Mouse (Mus musculus) adrenal gland, postnatal 10 days (tissue): ENCODE measurements around the gene Dact1. TPM values are rescaled to one million over a fixed set of nuclear protein-coding genes. Genes with fewer than 3 reads are reported as not detected.

Source experiments
- DNase-seq: peaks from one replicate; pipeline ENCODE4 v3.0.0; 2021; ENCODE audit warnings: mixed read lengths
- long read RNA-seq, 2 experiments: library from polyadenylated mRNA; stranded (forward); transcript quantifications; one replicate each; pipeline ENCODE4 v2.0.0; 2021
- total RNA-seq, 2 experiments: library from RNA; stranded (reverse); gene quantifications; 2 replicates each; pipeline ENCODE4 v1.2.3; 2021

Dact1 gene
- 10 to 100 TPM; 18.2 to 21.9 TPM for total RNA-seq
- long read RNA-seq, experiment 1, transcript Dact1-202 (4 exons, 2,448 nt): minor isoform, 9 of 35 reads
- long read RNA-seq, experiment 1, transcript Dact1-201 (4 exons, 3,650 nt): major isoform, 21 of 35 reads
- long read RNA-seq, experiment 1, partial matches to known transcripts: 5 of 35 reads
- long read RNA-seq, experiment 1, other reads (novel, unspliced or antisense): 0 of 35 reads
- long read RNA-seq, experiment 2, transcript Dact1-201 (4 exons, 3,650 nt): major isoform, 11 of 17 reads
- long read RNA-seq, experiment 2, transcript Dact1-202 (4 exons, 2,448 nt): minor isoform, 5 of 17 reads
- long read RNA-seq, experiment 2, partial matches to known transcripts: 0 of 17 reads
- long read RNA-seq, experiment 2, other reads (novel, unspliced or antisense): 1 of 17 reads

DNA sequence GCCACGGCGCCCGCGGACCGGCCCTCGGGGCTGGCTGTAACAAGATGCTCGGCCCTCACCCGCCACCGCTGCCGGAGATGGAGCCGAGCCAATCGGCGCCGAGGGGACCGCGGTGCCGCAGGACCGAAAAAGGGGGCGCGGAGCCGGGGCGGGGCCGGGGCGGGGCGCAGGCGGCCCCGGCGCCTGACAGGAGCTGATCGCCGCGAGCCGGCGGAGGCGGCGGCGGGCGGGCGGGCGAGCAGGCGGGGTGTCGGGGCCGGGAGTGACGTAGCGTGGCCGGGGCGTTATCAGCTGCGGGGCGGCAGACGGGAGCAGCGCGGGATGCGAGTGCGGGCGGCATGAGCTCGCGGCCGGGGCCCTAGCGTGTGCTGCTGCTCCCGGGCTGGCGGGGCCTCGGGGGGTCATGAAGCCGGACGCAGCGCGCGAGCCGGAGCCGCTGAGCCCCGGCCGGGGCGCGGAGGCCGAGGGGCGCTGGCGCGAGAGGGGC, at the start of gene Dact1:
TSS of gene Dact1 (plus strand) at position 304 of the 487 bp plus-strand sequence.
- DNase-seq: peak; percentile 89

DNA sequence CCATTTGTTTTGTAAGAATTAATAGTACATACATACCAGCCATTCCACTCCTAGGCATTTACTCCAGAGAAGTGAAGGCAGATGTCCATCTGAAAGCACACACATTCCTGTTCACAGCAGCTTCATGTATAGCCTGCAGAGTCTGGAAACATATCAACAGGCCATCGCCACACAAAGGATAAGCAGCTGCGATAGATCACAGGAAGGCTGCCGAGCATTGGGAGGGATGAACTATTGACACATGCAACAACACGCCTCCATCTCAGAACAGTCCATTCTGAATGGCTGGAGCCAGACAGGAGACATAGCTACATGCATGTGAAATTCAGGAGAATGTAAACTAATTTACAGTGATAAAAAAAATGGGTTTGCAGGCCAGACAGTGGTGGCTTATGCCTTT, 45.5 kb upstream of the Dact1 start:
- DNase-seq: no peak

DNA sequence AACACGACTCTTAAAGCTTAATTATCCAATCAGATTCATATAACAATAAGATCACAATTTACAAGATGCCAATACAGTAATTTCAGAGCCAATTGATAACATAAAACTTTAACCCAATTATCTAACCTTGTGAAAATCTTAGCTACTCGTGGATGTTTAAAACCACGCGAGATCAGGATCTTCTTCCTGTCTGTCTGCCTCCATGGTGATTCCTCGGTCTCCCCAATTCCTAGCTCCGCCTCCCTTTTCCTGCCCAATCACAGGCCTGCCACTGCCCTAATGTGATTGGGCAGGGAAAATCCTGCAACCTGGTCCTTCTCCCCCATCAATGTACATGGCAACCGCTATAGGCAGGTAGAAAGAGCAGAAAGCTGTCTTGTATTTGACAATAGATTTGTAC, 40.3 kb upstream of the Dact1 start:
- no peak for DNase-seq

DNA sequence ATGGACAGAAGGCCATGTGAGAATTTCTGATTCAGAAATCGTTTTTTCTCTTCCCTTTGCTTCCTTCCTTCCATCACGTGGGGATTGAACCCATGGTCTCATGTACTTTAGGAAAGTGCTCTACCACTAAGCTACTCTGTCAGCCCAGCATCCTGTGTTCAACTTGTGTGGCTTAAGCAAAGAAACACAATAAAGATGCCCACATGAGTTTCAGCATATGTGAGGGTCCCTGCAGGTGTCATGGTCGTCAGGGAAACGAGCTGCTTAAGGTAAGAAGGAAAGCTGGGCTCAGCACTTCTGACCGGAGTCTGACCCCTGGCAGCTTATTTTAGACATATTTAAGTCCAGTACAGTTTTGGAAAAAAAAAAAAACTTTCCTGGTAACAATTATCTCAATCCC, 38.6 kb upstream of the Dact1 start:
- no peak for DNase-seq

DNA sequence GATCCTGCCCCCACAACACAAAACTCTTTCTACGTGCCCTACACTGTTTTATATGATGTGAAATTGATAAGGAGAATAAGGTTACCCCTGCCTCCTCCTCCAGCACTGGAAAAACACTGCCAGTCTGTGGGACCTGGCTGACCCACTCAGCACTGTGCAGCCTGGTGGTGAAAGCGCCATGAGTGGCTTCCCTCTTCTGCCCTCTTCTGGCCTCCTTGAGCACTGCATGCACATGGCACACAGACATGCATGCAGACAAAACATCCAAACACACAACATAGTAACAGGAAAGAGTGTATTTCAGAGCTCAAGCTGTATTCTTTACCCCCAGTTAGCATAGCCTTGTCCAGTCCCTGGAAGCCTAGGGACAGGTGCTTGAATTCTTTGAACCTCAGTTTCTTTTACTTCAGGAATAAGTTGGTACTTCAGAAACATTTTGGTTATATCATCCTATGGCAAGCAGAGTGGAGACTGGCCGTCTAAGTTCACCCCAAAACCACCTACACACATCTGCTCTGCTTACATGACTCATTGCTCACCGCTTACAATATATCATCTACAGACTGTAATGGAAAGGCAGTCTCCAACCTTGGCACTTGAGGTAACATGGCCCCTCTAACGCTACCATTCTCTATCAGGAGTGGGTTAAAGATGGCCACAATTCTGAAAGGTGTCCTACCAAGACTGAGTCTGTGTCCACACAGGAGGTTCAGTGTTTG, 35.0 kb upstream of the Dact1 start:
- peak; percentile 30 for DNase-seq

DNA sequence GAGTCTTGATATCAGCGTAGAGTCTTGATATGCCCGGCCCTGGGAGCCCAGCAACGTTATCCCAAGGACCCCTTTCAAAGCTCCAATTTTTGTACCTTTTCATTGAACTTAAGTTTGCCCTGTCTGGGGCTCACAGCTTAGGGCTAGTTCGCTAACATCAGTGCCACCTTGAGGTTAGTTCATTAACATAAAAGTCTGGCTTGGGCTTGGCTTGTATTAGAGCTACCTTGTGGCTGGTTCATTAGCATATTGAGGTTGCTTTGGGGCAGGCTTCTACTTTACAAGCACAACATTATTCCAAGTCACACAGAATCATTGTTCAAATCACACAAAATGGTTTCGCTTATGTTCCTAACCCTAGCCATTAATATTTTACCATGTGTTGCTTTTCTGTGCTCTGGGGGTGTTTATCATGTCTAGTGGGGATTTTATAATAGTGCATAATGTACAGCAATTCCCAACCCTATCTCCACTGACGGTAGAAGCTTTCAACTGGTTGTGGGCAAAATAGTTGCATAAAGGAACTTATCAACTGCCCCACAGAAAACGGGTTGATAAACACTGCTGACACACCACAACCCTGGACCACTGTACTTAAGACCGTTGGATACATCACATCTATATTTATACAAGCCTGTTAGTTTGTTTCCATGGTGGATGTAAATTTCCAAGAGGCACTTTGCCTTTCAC, 33.6 kb upstream of the Dact1 start:
- DNase-seq: no peak

DNA sequence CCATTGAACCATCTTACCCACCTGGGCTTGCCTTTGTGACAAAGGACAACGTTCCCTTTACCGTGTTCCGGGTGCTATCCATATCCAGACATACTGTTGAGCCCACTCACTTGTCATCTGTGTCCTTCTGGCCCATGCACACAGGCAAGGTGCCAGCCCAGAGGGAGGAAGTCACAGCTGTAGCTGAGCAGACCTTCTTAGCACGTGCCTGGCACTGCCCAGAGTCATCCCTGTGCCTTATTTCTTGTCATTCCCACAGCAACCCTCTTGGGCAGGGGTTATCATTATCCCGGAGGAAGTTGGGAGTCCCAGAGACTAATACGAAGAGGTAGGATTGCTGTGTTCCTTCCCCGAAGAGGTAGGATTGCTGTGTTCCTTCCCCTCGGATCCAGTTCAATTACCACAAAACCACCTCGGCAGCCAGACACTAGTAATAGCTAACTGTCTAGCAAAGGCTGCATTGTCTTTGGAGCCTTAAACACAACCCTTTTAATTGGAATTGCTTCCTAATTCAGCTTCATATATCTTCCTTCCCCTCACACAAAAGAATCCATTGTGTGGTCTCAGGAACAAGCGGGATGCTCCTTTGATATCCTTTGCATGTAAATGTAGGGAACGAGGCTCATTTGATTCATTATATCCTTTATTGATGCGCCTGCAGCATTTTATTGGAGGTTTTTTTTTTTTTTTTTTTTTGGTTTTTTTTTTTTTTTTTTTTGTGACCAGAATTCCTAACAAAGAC, 30.0 kb upstream of the Dact1 start:
- no peak for DNase-seq

DNA sequence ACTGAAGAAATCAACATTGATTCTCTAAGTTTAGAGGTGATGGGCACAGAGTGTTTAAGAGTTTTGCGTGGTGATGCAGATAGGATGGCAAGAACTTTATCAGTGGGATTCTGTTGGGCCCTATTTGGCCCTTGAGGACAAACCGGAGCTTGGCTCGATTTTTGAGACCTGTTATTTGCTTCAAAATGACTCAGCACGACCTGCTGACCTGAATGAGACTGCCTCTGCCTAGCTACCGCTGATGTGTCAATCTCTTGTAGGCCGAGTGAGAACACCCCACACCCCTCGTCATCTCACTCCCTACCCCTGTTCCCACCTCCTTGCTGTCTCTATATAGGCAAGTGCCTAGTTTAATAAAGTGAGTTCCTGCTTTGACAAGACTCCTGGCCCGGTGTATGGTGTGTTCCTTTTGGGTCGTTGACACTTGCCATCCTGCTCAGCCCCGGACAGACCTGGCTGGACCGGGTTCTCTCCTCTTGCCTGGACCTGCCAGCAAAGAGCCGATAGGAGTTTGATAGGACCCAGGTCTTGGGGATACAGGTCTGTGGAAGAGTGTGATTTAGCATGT, 28.4 kb upstream of the Dact1 start:
- no peak for DNase-seq

DNA sequence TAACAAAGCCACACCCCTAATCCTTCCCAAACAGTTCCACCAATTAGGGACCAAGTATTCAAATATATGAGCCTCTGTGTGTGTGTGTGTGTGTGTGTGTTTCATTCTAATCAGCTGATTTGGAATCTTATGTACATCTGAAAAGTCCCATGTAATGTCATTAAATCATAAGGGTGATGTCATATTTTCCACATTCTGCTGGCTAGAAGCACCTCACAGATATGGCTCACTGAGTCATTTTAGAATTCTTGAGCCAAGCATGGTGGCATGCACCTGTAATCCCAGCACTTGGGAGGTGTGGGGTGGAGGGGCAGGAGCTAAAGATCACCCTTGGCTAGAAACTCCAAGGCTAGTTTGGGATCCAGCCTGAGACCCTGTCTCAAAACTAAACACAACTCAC, 24.3 kb upstream of the Dact1 start:
- DNase-seq: no peak

DNA sequence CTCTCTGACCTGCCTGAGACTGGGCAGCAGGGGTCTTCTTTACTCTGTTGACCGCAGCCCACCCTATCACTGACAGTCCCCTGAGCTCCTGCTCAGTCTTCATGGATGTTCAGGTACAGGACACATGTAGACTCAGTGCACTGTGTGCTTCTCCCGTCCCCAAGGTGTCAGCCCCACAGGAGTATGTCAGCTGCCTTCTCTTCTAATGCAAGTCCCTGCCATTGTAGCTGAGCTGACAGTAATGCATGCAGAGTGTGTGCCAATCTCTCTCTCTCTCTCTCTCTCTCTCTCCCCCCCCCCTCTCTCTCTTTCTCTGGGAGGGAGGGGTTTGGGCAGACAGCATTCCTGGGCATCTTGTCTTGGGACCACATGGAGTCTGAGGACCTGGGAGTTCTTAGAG, 19.2 kb upstream of the Dact1 start:
- DNase-seq: no peak

DNA sequence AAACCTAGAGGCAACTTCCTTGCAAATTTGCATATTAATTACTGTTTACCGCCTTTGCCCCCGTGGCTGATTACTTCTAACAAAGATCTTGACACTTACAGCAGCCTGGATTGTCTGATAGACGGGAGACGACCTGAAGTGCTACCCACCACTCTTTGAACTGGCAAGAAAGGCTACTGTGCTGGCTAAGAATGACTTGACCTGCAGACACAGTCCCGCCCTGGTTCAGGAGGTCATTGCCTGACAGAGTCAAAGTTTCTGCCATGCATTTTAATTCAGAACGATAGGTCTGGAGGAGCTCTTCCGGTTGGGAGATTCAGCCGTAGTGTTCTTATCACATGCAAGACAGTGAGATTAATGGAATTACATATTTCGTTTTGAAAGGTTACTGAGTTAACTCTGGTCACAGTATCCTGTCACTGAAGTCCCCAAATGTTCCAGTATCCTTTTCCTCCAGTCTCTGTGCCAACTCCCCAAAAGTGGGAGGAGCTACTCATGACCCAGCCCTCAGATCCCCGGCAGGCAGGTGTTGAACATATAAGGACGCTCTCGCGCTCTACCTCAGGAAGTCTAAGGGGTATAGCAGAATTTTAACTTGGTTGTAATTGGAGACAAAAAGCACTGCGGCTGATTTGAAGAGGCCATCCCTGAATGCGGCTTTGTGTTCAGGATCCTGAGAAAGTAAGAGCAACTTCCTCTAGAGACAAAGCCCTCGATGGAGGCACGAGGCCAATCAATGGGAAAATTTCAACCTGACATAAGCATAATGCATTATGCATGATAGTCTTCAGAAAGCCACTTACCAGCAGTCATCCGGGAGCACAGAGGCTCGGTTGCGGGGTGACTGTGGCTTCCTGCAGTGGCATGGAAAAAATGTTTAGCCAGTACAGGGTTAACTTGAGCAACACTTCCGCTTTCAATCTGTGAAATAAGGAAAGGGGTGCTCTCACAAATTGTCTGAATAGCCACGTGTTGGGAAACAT, 15.4 kb upstream of the Dact1 start:
- no peak for DNase-seq

DNA sequence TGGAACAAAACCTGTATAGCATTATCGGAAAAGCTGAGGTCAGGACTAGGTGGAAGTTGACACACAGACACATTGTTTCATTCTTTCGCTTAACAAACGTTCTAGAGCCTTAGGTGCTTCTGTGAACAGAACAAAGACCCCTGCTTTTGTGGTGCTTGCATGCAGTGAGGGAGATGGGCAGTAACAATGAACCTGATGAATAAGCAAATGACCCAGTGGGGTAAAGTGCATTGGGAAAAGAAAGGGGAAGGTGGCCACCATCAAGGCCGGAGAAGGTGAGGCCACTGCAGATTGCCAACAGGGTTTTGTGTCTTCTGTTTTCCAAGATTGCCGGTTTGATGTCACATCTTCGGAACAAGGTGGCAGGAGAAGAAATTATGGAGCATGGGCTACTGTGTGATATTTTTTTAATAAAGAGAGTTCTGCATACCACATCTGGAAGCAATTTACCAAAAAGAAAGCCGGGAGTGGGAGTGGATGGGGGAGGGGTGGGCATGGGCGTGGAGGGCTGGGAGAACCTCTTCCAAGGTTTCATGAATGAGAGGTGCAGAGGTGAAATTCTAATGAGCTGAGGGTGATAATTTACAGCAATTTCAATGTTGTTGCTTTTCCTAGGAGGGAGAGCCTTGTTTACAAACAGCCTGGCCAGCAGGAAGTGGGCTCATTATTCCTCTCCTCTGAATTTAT, 12.7 kb upstream of the Dact1 start:
- no peak for DNase-seq

DNA sequence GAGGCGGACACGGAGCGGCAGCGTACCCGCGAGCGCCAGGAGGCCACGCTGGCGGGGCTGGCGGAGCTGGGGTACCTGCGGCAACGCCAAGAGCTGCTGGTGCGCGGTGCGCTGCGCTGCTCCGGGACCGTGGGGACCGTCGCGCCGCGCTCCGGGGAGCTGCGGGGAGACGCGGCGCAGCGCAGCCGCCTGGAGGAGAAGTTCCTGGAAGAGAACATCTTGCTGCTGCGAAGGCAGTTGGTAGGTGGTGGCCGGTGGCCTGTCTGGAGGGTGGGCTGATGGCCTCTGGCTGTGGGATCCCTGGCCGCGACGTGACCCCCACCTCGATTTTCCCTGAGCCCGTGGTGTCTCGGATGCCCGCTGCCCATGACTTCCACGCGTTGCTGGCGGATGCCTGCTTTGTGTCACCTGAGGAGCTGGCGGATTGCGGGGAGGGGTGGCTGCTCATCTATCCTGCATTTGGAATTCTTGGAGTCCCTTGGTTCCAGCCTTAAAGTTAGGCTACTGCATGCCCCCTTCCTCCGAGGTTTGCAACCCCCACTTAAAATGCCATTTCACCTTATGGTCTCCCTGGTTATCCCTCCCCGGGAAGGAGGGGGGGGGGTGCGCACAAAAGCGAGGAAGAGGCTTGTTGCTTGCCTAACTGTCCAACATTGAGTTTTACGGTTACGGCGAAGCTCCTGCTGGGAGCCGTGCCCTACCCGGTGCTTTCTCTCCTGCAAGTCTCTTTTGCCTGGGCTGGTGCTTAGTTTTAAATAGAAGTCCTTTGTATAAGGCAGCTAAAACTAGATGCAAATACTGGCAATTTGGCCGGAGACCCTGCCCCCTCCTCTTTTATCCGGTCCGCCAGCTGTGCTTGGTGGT, 616 bp downstream of the Dact1 start:
- peak; percentile 46 for DNase-seq

DNA sequence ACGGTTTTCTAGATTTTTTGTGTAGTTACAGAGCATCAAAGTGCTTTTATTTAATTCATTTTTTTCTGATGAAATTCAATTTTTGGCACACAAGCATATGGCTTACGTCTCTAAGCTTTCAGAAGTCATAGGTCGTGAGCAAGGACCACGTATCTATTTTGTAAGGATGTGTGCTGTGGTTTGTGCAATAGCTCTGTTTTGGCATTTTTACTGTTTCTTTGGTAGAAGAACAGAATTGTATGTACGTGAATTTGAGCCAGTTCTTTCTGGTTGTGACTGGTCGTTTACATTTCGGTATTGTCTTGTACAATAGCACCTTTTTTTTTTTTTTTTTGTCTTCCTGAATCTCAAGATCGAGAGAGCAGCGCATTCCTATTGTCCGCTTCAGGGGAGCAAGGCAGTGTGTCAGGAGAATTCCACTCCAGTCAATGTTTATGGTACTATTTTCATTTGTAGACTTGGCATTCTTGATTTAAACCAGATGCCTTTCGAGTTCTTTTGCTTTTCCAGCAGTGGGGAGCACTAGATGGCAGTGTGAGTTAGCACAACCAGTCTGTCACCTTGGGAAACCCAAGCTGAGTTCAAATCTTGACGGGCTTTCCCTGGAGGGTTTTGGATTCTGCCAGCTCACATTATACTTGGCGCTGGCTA, 1.7 kb downstream of the Dact1 start:
- peak; percentile 73 for DNase-seq

DNA sequence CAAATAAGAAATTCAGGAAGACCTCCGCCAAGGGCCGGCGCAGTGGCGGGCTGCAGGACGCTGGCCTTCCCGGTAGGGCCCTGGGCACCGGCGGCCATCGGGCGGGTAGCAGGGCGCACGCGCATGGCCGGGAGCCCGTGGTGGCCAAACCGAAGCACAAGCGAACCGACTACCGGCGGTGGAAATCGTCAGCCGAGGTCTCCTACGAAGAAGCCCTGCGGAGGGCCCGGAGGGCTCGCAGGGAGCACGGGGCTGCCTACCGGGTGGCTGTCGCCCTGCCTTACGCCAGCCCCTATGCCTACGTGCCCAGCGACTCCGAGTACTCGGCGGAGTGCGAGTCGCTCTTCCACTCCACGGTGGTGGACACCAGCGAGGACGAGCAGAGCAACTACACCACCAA, 8.6 kb downstream of the Dact1 start:
- DNase-seq: no peak

DNA sequence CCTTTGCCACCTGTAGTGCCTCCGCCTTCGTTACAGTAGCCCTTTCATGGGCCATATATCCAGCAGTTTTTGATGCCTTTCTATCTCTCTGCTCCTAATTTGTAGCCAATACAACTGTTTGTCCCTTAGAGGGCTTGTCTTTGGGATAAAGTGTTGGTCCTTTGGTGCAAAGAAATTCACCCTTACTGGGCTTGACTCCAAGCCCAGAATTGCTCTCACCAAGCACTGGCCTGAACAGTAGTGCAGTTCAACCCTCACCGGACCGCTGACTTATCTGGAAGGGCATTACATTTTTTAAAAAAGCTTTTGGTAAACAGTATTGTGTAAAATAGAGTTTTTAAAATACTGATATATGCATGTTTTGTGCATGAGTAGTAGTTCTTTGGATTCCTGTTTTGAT, 9.9 kb downstream of the Dact1 start:
- no peak for DNase-seq

DNA sequence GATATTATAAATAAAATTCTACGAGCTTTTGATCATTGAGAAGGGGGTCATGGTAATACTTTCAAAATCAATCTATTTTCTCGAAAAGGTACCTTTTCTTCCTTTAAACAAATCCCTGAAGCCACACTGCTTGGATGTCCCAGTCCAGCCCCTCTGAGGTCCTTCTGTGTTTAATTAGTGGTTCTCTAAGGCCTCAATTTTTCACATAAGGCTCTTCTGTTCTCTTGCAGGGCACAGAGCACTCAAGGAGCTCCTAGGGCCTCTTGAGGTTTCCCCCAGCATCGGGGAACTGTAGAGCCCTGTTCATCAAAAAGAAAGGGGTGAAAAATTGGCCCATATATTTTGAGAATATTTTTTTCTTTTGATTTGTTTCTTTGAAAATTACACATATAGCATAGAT, 23.0 kb downstream of the Dact1 start:
- no peak for DNase-seq

DNA sequence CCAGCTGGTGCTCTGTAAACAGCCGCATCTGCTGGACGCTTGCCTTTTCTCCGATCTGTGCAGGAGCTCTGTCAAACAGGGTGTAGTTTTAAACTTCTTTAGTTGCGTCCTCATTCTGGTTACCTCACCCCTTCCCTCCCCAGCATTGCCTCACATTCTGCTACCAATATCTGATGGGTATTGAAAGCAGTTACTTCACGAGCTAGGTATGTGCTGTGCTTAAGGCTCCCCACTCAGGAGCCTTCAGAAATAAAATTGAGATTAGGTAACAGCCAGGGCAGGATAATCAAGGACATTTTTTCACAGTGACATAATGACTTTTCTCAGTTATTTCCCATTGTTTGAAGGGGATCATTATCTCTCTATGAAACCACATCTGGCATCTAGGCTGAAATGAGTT, 23.9 kb downstream of the Dact1 start:
- DNase-seq: no peak
